Mouse (Mus musculus) urinary bladder, postnatal 10 days (tissue): Measurements from ENCODE around the gene Msx1.

Experiments used
- DNase-seq: peaks from one replicate; pipeline ENCODE4 v3.0.0; 2022; ENCODE audit warnings: low spot score

Msx1 gene

DNA sequence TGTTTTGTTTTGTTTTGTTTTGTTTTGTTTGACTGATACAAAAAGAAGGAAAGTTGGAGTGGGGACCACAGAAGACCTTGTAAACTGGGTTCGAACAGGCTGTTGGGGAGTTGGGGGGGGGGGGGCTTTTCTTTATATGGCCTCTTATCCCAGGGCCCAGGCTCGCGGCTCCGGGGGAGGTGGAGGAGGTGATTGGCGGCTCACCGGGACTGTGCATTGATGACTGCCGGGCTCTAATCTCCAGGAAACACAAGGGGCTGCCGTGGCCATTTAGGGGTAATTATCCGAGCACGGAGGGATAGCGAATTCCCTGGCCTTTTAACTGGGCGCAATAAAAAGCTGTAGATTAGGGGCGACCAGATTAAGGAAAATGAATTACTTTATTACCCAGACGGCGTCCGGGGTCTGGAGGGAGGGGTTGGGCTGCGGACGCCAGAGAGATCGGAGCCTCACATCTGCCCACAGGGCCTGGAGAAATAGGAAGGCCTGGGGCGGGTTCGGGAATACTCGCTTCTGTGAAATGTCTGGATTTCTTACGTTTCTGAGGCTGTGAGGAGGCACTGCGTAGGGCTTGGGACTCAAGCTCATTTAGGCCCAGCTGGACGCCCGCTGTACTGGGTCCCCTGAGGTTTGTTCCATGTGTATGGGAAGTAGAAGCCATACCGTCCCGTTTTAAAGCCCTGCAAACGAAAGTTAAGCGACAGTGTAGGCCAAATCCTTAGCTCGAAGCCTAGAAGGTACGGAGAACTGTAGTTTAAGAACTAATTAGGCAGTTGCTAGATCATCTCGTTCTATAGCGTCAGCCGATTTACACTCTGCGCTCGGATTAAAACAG, 1.4 kb upstream of the Msx1 start:
- no peak for DNase-seq

GRCm38 (mm10) chr5:37825111-37825600, 773 bp upstream of the Msx1 start:
- DNase-seq, result no peak

DNA sequence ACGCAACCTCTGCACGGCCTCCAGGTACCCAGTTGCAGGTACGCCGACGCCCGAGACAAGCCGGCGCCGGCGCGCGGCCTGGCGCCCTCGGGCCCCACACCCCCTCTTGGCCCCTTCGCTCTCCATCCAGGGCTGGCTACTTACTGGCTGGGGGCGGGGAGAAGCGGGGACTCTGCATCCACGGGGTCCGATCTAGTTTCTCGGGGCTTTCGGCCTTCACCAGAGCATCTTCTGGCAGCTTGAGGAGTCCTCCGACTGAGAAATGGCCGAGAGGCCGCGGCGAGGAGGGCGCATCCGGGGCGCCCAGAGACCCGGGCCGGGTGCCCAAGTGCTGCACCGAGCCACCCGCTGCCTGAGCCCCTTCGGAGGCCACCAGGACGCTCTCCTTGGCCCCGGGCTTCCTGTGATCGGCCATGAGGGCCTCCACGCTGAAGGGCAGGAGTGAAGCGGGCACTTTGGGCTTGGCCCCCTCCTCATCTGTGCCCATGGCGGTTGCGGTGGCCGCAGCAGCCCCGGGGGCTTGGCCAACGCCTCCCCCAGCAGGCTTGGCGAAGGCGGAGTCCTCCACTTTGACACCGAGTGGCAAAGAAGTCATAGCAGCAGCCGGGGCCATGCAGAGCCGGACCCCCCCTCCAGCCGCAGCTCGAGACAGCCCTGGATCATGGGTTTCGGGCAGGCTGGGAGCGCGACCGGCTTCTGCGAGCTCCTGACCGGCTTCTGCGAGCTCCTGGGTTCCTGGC, 492 bp downstream of the Msx1 start:
- no peak for DNase-seq

- no peak for DNase-seq
Observed at GRCm38 (mm10) chr5:37822791-37823720, 1.3 kb downstream of the Msx1 start.

GRCm38 (mm10) chr5:37822116-37822707, 2.2 kb downstream of the Msx1 start:
- DNase-seq, result no peak

GRCm38 (mm10) chr5:37821111-37821601, 3.2 kb downstream of the Msx1 start:
- DNase-seq, result no peak

DNA sequence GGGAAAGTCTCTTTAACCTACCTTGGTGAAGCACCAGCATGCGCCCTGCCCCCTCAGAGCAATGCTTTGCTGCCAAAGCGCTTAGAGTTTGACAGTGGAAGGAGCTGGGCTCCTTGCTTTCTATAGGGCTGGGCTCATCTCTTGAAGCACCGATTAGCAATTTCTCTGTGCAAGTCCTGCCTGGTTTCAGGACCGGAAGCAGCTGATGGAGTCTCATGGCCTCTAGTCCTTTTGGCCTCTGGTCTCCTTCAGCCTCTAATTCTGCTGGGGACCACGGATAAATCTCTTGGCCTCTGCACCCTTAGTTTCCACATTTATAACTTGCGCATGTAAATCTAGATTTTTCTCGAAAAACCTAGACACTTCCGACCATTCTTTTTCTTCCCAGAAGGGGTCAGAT, 3.7 kb downstream of the Msx1 start:
- no peak for DNase-seq

DNA sequence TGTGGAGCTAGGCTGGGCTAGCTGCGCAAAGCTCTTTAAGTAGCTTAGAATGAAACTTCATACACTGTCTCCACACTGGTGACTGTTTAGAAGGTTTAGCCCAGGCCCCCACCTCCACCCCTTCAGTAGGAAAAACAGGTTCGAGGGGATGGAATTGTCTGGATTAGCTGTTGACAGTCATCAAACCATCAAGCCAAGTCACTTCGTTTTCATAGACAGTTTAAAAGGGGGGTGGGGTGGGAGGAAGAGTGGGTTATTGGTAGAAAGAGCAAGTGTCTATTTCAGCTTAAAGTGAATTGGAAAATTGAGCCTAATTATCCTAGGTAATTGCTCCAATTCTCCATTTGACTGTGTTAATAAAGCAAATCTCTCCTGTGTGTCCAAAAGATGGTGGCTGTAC, 4.4 kb downstream of the Msx1 start:
- no peak for DNase-seq

- DNase-seq, result no peak
Observed at GRCm38 (mm10) chr5:37819541-37819940, 4.8 kb downstream of the Msx1 start.

GRCm38 (mm10) chr5:37818533-37819215, 5.7 kb downstream of the Msx1 start:
- DNase-seq, result no peak

DNA sequence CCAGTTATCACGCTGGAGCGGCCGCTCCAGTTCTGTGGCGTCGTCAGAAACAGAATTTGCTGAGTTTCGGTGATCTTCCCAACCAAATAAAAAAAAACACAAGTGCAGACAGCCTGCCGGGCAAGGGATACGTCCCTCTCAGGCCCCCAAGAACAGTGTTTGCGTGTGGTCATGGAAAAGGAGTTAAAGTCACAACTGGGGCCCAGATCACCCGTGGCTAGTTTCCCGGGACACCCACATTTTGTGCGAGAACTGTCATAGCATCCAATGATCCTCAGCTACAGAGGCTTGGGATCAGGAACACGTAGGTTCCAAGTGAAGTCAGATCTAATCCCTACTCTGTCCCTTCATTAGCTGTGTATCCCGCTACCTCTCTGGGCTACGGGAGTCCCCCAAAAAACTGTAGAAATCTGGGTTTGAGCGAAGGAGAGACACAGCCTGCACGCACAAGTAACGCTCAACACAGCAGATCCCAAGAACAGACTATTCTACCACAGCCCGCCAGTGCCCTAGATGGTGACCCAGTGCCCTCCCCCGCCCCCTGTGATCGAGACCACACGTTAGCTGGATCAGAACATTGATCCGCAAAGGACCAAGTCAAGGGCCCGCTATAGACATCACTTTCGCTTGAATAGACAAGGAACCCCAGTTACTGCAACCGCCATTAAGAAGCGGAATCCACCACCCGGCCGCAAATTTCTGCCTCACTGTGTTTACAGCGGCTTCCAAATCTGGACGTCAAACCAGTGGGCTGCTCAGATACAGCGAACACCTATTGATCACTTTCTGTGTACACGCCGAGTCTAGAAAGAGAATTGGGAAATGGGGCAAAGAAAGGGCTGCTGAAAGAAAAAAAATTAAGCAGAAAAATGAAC, 6.5 kb downstream of the Msx1 start:
- DNase-seq, result no peak

DNA sequence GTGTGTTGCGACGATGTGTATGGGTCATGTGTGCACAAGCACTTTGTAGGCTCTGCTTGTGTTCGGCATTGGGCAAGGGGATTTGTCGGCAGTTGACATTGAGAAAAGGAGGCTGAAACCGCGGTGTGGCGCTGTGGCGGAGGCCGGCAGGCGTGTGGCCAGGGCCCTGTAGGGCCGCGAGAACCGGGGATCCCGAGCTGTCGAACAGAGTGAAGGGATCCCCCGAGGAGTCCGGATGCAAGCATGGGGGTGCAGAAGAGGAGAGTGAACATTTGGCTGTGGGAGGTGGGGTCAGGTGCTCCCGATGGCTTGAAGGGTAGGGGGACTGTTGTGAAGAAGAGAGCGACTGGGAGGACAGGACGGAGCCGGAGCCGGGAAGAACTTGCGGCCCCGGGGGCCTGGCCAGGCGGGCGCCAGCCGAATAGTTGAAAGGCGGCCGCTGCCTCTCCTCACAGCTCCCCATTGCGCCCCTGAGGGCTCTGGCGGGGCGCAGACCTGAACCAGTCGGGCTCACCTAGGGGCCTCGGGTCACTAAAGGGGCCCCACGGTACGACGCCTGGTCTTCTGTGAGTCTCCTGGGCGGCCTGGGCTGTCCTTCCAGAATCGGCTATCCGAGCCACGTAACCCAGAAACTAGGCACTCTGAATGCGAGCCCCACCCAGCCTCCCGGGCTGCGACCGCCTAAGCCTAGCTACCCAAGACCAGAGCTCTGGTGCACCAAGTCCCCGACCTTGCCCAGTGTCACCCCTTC, 7.3 kb downstream of the Msx1 start:
- DNase-seq, result no peak

DNA sequence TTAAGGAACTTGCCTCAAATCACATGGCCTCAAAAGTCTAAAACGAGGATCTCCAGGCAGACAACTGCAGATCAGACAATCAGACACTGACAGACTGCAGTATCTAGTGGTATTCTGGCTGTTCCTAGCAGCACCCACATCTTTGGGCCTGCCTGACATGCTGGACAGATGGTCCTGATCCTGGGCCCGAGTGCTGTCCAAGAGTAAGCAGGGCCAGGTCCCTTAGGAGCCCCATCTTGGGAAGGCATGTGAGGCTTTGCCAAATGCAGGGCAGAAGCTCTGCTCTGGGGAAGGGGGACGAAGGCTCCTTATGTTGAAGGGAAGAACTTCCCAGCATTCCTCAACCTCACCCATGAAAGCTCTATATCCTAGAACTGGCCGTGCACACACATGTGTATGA, 8.5 kb downstream of the Msx1 start:
- DNase-seq, result no peak

GRCm38 (mm10) chr5:37814169-37814568, 10.2 kb downstream of the Msx1 start:
- no peak for DNase-seq

DNA sequence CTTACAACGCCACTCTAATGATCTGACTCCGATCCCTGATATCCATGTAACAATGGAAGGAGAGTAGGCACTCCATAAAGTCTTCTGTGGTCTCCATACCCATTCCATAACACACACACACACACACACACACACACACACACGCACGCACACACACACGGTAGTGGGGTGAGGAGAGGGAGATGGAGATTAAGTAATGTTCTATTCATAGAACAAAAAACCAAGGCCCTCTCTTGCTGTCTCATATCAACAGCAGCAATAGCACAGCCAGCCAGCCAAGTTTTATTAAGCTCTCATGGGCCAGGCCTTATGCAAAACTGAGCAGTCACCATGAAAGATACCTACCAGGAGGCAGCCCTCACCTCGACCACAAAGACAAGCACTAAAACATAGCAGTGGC, 19.1 kb downstream of the Msx1 start:
- DNase-seq, result no peak

DNA sequence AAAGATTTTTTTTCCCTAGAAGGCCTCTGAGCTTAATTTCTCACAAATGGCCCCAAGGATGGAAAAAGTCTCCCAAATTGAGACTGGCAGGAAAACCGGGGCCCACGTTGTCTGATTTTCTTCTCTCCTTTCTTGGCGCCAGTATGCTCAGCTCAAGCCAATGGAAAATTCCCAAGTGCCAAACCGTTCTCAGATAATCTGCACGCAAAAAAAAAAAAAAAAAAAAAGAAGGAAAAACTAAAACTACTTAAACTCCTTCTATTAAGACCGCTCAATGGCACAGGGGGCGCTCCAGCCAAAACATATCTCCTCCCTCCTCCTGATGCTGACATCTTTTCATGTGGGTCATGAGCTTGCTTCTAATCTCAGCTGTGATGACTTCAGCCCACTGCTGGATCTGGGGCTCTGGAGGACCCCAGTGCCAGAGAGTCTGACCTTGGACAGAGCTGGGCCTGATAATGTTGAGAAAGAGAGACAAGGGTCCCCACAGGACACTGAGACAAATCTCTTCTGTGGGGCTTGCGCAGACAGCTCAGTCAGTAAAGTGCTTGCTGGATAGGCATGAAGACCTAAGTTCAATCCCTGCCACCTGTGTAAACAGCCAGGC, 19.8 kb downstream of the Msx1 start:
- DNase-seq, result no peak

GRCm38 (mm10) chr5:37797251-37797650, 27.1 kb downstream of the Msx1 start:
- DNase-seq, result no peak

GRCm38 (mm10) chr5:37796751-37797150, 27.6 kb downstream of the Msx1 start:
- no peak for DNase-seq

DNA sequence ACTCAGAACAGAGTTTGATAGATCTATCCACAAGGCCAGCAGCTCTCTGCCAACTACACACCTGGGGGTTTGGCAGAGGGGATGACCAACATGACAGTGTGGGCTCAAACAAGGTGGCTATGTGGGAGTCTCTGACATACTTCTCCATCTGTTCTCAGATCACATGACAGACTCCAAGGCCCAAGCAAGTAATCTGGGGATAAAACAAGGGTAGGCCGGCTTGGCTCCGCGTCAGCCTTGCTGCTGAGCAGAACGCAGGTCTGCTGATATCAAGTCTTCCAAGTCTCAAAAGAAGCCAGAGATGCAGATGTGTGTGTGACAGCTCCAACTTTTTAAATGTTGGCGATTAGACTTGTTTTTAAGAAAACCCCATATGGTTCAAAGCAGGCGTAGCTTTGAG, 28.7 kb downstream of the Msx1 start:
- DNase-seq, result no peak
